Mouse (Mus musculus): Measurements from ENCODE around the gene Pim1. TPM values are rescaled to one million over a fixed set of nuclear protein-coding genes. Genes with fewer than 3 reads are reported as not detected.

Pim1 gene
- total RNA-seq, 1 experiment from 2014 or later = 249 TPM

- no peak for ATAC-seq (replicated peaks; ENCODE audit: low read depth, poor library complexity, severe bottlenecking)
These were observed 25.9 kb upstream of the Pim1 start for GRCm38 (mm10) chr17:29464519-29465140.

GRCm38 (mm10) chr17:29465405-29466010, 25.0 kb upstream of the Pim1 start:
- ATAC-seq (replicated peaks; ENCODE audit: low read depth, poor library complexity, severe bottlenecking) = no peak

GRCm38 (mm10) chr17:29467030-29467429, 23.5 kb upstream of the Pim1 start:
- ATAC-seq (replicated peaks; ENCODE audit: low read depth, poor library complexity, severe bottlenecking) = no peak

- no peak for ATAC-seq (replicated peaks; ENCODE audit: low read depth, poor library complexity, severe bottlenecking)
These were observed 17.1 kb upstream of the Pim1 start for GRCm38 (mm10) chr17:29473466-29473865.

GRCm38 (mm10) chr17:29474036-29474435, 16.5 kb upstream of the Pim1 start:
- ATAC-seq (replicated peaks; ENCODE audit: low read depth, poor library complexity, severe bottlenecking) = no peak

- no peak for ATAC-seq (replicated peaks; ENCODE audit: low read depth, poor library complexity, severe bottlenecking)
These were observed 15.4 kb upstream of the Pim1 start for GRCm38 (mm10) chr17:29475142-29475541.

GRCm38 (mm10) chr17:29476461-29476860, 14.1 kb upstream of the Pim1 start:
- ATAC-seq (replicated peaks; ENCODE audit: low read depth, poor library complexity, severe bottlenecking) = no peak

GRCm38 (mm10) chr17:29477357-29477756, 13.2 kb upstream of the Pim1 start:
- no peak for ATAC-seq (replicated peaks; ENCODE audit: low read depth, poor library complexity, severe bottlenecking)

GRCm38 (mm10) chr17:29478271-29478670, 12.3 kb upstream of the Pim1 start:
- 0 out of 2 replicates have a peak, but pooled peaks have one; percentile 50 for ATAC-seq (replicated peaks; ENCODE audit: low read depth, poor library complexity, severe bottlenecking)

- no peak for ATAC-seq (replicated peaks; ENCODE audit: low read depth, poor library complexity, severe bottlenecking)
These were observed 10.3 kb upstream of the Pim1 start for GRCm38 (mm10) chr17:29480256-29480655.

GRCm38 (mm10) chr17:29482632-29483031, 7.9 kb upstream of the Pim1 start:
- ATAC-seq (replicated peaks; ENCODE audit: low read depth, poor library complexity, severe bottlenecking) = no peak

- ATAC-seq (replicated peaks; ENCODE audit: low read depth, poor library complexity, severe bottlenecking) = no peak
These were observed 7.3 kb upstream of the Pim1 start for GRCm38 (mm10) chr17:29483282-29483681.

GRCm38 (mm10) chr17:29484431-29484830, 6.1 kb upstream of the Pim1 start:
- ATAC-seq (replicated peaks; ENCODE audit: low read depth, poor library complexity, severe bottlenecking) = no peak

GRCm38 (mm10) chr17:29485336-29486233, 5.0 kb upstream of the Pim1 start:
- no peak for ATAC-seq (replicated peaks; ENCODE audit: low read depth, poor library complexity, severe bottlenecking)

GRCm38 (mm10) chr17:29488257-29488977, 2.1 kb upstream of the Pim1 start:
- ATAC-seq (replicated peaks; ENCODE audit: low read depth, poor library complexity, severe bottlenecking) = no peak

- ATAC-seq (replicated peaks; ENCODE audit: low read depth, poor library complexity, severe bottlenecking) = peak; percentile 27
These were observed 1.3 kb upstream of the Pim1 start for GRCm38 (mm10) chr17:29488978-29489970.

- peak; percentile 67 for ATAC-seq (replicated peaks; ENCODE audit: low read depth, poor library complexity, severe bottlenecking)
These were observed 411 bp upstream of the Pim1 start for GRCm38 (mm10) chr17:29489971-29490712.

- no peak for ATAC-seq (replicated peaks; ENCODE audit: low read depth, poor library complexity, severe bottlenecking)
These were observed 1.2 kb downstream of the Pim1 start for GRCm38 (mm10) chr17:29491591-29492268.

Data from common myeloid progenitor, adult 5-6 weeks (primary cell).